Mouse (Mus musculus) lung, embryonic 15.5 days (tissue): ENCODE measurements around the gene Erich4. TPM values are rescaled to one million over a fixed set of nuclear protein-coding genes. Genes with fewer than 3 reads are reported as not detected.
A peak's percentile ranks its signal among the peaks of the same experiment; 100 is the strongest.

Experiments
- ATAC-seq: fragments of 200-750 bp; cut with Nextera tagmentation; 2 replicates; pipeline ENCODE4 v1.8.0; 2017; ENCODE audit warnings: moderate number of reproducible peaks, borderline replicate concordance; ENCODE audit not compliant: low FRiP score, low TSS enrichment; ENCODE audit errors: extremely low read depth
- H3K27ac ChIP-seq: fragments of 300-500 bp; sonication (generic); 2 replicates; pipeline ENCODE4 v1.5.1; 2015; ENCODE audit warnings: moderate library complexity, mild to moderate bottlenecking, inconsistent platforms
- H3K27me3 ChIP-seq: fragments of 300-500 bp; sonication (generic); 2 replicates; pipeline ENCODE4 v1.6.1; 2015; ENCODE audit warnings: inconsistent platforms
- H3K36me3 ChIP-seq: fragments of 300-500 bp; sonication (generic); 2 replicates; pipeline ENCODE4 v1.6.1; 2015; ENCODE audit warnings: inconsistent platforms
- H3K4me1 ChIP-seq: fragments of 300-500 bp; sonication (generic); 2 replicates; pipeline ENCODE4 v1.6.1; 2015; ENCODE audit warnings: inconsistent platforms
- H3K4me2 ChIP-seq: fragments of 300-500 bp; sonication (generic); 2 replicates; pipeline ENCODE4 v1.6.1; 2015; ENCODE audit warnings: inconsistent platforms, mild to moderate bottlenecking, moderate library complexity
- H3K4me3 ChIP-seq: fragments of 300-500 bp; sonication (generic); 2 replicates; pipeline ENCODE4 v1.5.1; 2015; ENCODE audit warnings: mild to moderate bottlenecking, inconsistent platforms
- H3K9ac ChIP-seq: fragments of 300-500 bp; sonication (generic); 2 replicates; pipeline ENCODE4 v1.6.1; 2015; ENCODE audit warnings: inconsistent platforms
- H3K9me3 ChIP-seq: fragments of 300-500 bp; sonication (generic); 2 replicates; pipeline ENCODE4 v1.6.1; 2016; ENCODE audit warnings: inconsistent platforms
- WGBS: fragments of 180-500 bp; shearing (Covaris S2); methylation state at CpG from one replicate; pipeline ENCODE4 v1.1.7; 2015; 5-methylcytosine and 5-hydroxymethylcytosine counted together
- polyA plus RNA-seq: library from polyadenylated mRNA; unstranded; fragments of >200 nt; fragmentation: Nextera tagmentation; extraction: Ambion mirVana; gene quantifications from 2 replicates; pipeline ENCODE4 v1.2.1, GENCODE M21; 2015

Erich4 gene
- polyA plus RNA-seq, 1 experiment from 2014 or later = not detected

DNA sequence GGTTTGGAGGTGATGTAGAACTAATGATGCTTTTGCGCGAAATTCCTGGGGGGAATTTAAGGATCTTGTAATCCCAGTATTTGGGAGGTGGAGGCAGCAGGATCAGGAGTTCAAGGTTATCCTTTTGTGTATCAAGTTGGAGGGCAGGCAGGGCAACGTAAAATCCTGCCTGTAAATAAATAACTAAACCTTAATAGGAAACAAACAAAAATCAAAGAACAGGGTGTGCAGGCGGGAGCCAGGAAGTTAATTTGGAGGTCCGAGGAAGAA is 4.0 kb upstream of the Erich4 start:
- WGBS = 18% methylated on average over 5 of the region's 5 CpGs
- no peak for ATAC-seq
- Histone ChIP-seq H3K9me3 (no peaks in the 10 kb centered on the region), H3K4me1 (peaks cover 4% of the 10 kb centered on the region), H3K4me3 (peak overlapping the region; percentile 63), H3K27me3 (no peaks in the 10 kb centered on the region), H3K4me2 (peak overlapping the region; percentile 73), H3K36me3 (peaks cover 4% of the 10 kb centered on the region; the same call in 1 of the 2 replicates), H3K27ac (peak overlapping the region; percentile 55; the same call in 1 of the 2 replicates), H3K9ac (peak overlapping the region; percentile 47)

DNA sequence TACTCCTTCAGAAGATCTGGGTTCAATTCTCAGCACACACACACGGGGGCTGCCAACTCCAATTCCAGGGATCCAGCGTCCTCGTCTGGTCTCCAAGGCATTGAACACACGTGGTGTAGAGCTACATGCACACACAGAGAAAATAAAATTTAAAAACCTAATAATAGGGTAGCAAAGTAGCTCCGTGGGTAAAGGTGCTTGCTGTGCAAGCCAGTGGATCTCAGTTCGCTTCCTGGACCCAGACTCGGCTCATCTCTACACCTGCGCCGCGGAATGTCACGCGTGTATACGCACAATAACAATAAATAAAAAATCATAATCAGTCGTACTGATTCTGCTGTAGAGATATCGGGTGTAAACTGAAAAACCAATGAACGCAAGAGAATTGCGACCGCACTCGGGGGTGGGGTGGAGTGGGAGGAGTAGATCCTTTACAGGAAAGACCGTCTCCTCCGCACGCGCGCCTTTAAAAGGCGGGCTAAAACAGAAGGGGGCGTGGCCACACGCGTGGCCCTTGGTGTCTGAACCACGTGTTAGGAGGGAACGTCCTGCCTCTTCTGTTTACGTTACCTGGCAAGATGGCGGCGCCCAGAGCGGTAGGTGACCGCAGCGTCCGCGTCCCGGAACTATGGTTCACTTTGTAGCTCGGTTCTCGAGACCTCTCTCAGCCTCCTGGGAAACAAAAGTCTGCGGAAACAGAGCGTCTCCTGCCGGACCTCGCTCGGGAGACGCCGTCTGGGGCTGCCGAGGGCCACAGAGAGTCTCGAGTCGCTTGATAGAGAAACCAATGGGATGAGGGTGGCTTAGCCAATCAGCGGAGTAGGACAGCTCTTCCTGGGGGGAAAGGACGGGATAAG is 3.4 kb upstream of the Erich4 start, which contains the start of gene Dmac2:
Gene Dmac2 (plus strand): TSS at position 550 of the 857 bp plus-strand sequence.
- peak within 1 kb of the TSS; percentile 47 for H3K9ac ChIP-seq
- no peaks in the 10 kb centered on the region for H3K27me3 ChIP-seq
- under 1% methylated on average over 53 of the region's 53 CpGs for WGBS
- H3K27ac ChIP-seq = peak within 1 kb of the TSS; percentile 55; the same call in 1 of the 2 replicates
- no peaks in the 10 kb centered on the region for H3K9me3 ChIP-seq
- H3K4me1 ChIP-seq = peaks cover 4% of the 10 kb centered on the region
- peak; percentile 86 for ATAC-seq
- H3K36me3 ChIP-seq = peaks cover 4% of the 10 kb centered on the region; the same call in 1 of the 2 replicates
- H3K4me2 ChIP-seq = peak within 1 kb of the TSS; percentile 73
- H3K4me3 ChIP-seq = peak within 1 kb of the TSS; percentile 63

DNA sequence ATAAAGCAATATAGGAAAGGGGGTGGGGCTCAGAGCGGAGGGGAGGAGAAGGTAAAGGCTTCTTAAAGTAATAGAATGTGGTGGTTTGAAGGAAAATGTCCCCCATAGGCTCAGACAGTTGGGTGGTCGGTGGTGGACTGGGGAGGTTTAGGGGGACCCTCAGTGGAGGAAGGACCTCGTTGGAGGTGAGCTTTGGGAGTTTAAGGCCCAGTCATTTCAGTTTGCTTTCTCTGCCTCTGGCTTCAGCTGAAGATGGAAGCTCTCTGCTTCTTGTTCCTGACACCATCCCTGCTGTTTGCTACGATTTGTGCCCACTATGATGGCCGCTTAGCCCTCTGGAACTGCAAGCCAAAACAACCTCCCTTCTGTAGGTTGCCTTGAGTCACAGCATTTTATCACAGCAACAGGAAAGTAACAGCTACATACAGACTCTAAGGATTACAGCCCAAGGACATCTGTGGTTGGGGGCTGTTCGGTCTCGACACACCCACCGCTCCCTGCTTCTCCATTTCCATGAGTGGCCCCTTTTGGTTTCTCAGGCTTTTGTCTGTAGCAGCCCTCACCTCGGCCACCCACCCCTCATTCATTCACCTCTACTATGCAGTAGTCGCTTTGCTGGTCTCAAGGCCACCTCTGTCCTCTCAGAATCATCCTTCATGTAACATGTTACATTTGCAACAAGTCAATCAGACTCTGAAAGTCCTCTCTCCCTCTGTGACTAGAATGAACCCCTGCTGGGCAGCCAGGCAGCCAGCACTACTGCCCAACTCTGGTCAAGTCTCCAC is 1.9 kb upstream of the Erich4 start:
- H3K27me3 ChIP-seq = no peaks in the 10 kb centered on the region
- H3K4me2 ChIP-seq = no peak overlapping the region
- ATAC-seq = no peak
- H3K9me3 ChIP-seq = no peaks in the 10 kb centered on the region
- peaks cover 4% of the 10 kb centered on the region; the same call in 1 of the 2 replicates for H3K36me3 ChIP-seq
- no peak overlapping the region for H3K27ac ChIP-seq
- H3K4me1 ChIP-seq = peaks cover 4% of the 10 kb centered on the region
- WGBS = 74% methylated on average over 10 of the region's 10 CpGs
- H3K4me3 ChIP-seq = no peak overlapping the region
- H3K9ac ChIP-seq = no peak overlapping the region

- Histone ChIP-seq H3K27me3 (no peaks in the 10 kb centered on the region), H3K4me2 (no peak overlapping the region), H3K27ac (no peak overlapping the region), H3K36me3 (no peaks in the 10 kb centered on the region), H3K9me3 (no peaks in the 10 kb centered on the region), H3K4me3 (no peak overlapping the region), H3K4me1 (peaks cover 4% of the 10 kb centered on the region), H3K9ac (no peak overlapping the region)
- no peak for ATAC-seq
- WGBS = 66% methylated on average over 21 of the region's 21 CpGs
Observed at GRCm38 (mm10) chr7:25614831-25615705, 624 bp downstream of the Erich4 start.

DNA sequence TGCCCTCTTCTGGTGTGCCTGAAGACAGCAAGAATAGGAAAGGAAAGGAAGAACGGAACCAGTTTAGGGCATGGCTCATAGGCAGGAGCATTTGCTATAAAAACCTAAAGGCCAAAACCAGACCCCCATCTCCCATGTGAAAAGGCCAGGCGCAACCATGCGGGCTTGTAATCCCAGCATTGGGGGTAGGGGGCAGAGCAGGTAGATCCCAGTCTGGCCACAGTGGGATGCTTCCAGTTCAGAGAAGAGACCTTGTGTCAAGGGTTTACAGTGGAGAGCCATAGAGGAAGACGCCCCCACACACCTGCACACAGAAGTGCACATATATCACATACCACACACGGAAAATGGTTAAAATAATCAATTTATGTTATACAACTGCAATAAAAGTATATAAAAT is 1.6 kb downstream of the Erich4 start:
- H3K4me1 ChIP-seq = peaks cover 4% of the 10 kb centered on the region
- H3K9me3 ChIP-seq = no peaks in the 10 kb centered on the region
- no peak overlapping the region for H3K4me3 ChIP-seq
- WGBS = 84% methylated on average over 5 of the region's 5 CpGs
- no peak for ATAC-seq
- no peak overlapping the region for H3K27ac ChIP-seq
- H3K4me2 ChIP-seq = no peak overlapping the region
- H3K36me3 ChIP-seq = no peaks in the 10 kb centered on the region
- no peak overlapping the region for H3K9ac ChIP-seq
- H3K27me3 ChIP-seq = no peaks in the 10 kb centered on the region

GRCm38 (mm10) chr7:25611501-25611900 is 4.2 kb downstream of the Erich4 start:
- Histone ChIP-seq H3K4me1 (no peaks in the 10 kb centered on the region), H3K27me3 (no peaks in the 10 kb centered on the region), H3K4me3 (no peak overlapping the region), H3K36me3 (no peaks in the 10 kb centered on the region), H3K9ac (no peak overlapping the region), H3K27ac (no peak overlapping the region), H3K9me3 (no peaks in the 10 kb centered on the region), H3K4me2 (no peak overlapping the region)
- no peak for ATAC-seq
- whole genome bisulfite sequencing = 38% methylated on average over 7 of the region's 7 CpGs

- Histone ChIP-seq H3K9ac (no peak overlapping the region), H3K9me3 (no peaks in the 10 kb centered on the region), H3K4me2 (no peak overlapping the region), H3K4me1 (no peaks in the 10 kb centered on the region), H3K27ac (no peak overlapping the region), H3K36me3 (no peaks in the 10 kb centered on the region), H3K27me3 (no peaks in the 10 kb centered on the region), H3K4me3 (no peak overlapping the region)
- ATAC-seq = no peak
- WGBS = 27% methylated on average over 6 of the region's 6 CpGs
Observed at GRCm38 (mm10) chr7:25610056-25610455, 5.6 kb downstream of the Erich4 start.

- WGBS = 71% methylated on average over 2 of the region's 2 CpGs
- no peak overlapping the region for H3K4me3 ChIP-seq
- H3K4me1 ChIP-seq = no peaks in the 10 kb centered on the region
- H3K36me3 ChIP-seq = no peaks in the 10 kb centered on the region
- no peak overlapping the region for H3K4me2 ChIP-seq
- no peak overlapping the region for H3K27ac ChIP-seq
- H3K27me3 ChIP-seq = no peaks in the 10 kb centered on the region
- H3K9ac ChIP-seq = no peak overlapping the region
- no peak for ATAC-seq
- no peaks in the 10 kb centered on the region for H3K9me3 ChIP-seq
Observed at GRCm38 (mm10) chr7:25607196-25607595, 8.5 kb downstream of the Erich4 start.

GRCm38 (mm10) chr7:25606625-25607063 is 9.0 kb downstream of the Erich4 start:
- Histone ChIP-seq H3K4me3 (no peak overlapping the region), H3K4me2 (no peak overlapping the region), H3K36me3 (no peaks in the 10 kb centered on the region), H3K27ac (no peak overlapping the region), H3K27me3 (no peaks in the 10 kb centered on the region), H3K4me1 (no peaks in the 10 kb centered on the region), H3K9ac (no peak overlapping the region), H3K9me3 (no peaks in the 10 kb centered on the region)
- 69% methylated on average over 4 of the region's 4 CpGs for WGBS
- ATAC-seq = no peak

- no peaks in the 10 kb centered on the region for H3K4me1 ChIP-seq
- H3K4me2 ChIP-seq = no peak overlapping the region
- no peak overlapping the region for H3K9ac ChIP-seq
- no peak overlapping the region for H3K27ac ChIP-seq
- H3K27me3 ChIP-seq = no peaks in the 10 kb centered on the region
- no peak for ATAC-seq
- H3K36me3 ChIP-seq = no peaks in the 10 kb centered on the region
- H3K9me3 ChIP-seq = no peaks in the 10 kb centered on the region
- H3K4me3 ChIP-seq = no peak overlapping the region
- 83% methylated on average over 16 of the region's 16 CpGs for WGBS
Observed at GRCm38 (mm10) chr7:25601346-25601745, 14.3 kb downstream of the Erich4 start.

DNA sequence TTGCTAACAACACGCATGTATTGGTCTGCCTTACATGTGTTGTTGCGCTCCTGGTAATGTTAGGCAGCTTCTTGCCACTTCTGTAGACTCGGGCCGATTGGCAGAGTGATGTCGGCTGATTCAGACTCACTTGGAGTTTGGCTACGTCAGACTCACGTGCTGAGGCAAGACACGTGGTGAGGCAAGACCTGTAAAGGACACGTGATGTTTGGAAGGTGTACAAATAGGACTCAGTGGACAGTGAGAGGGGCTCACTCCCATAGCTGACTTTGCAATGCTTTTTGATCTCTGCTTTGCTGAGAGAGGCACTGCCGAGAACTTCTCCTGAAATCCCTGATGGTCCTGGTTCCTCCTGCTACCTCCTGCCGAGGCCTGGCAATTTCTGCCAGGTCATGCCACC is 15.0 kb downstream of the Erich4 start:
- H3K27me3 ChIP-seq = no peaks in the 10 kb centered on the region
- no peaks in the 10 kb centered on the region for H3K36me3 ChIP-seq
- 79% methylated on average over 11 of the region's 11 CpGs for WGBS
- H3K9me3 ChIP-seq = no peaks in the 10 kb centered on the region
- H3K27ac ChIP-seq = no peak overlapping the region
- no peak for ATAC-seq
- no peak overlapping the region for H3K4me2 ChIP-seq
- no peaks in the 10 kb centered on the region for H3K4me1 ChIP-seq
- no peak overlapping the region for H3K4me3 ChIP-seq
- no peak overlapping the region for H3K9ac ChIP-seq
